Mouse (Mus musculus) kidney, adult 18-20 months (tissue): ENCODE measurements at regions not wholly inside any gene's neighbourhood (a gene's known extent, or its start where the extent isn't known, plus 50 kb on each side); places are given as distances from the start of the nearest gene placed in this dataset.

Experiments used
- DNase-seq: peaks from one replicate; pipeline ENCODE4 v3.0.0; 2021

- DNase-seq = peak; percentile 25
Observed at GRCm38 (mm10) chr2:174532671-174533363, 59.9 kb upstream of the Prelid3b start.

- no peak for DNase-seq
Observed at GRCm38 (mm10) chr2:174540717-174541116, 67.8 kb upstream of the Prelid3b start.

GRCm38 (mm10) chr2:174547207-174547606, 74.3 kb upstream of the Prelid3b start:
- no peak for DNase-seq

GRCm38 (mm10) chr2:174547701-174548100, 74.8 kb upstream of the Prelid3b start:
- DNase-seq = no peak

- no peak for DNase-seq
Observed at GRCm38 (mm10) chr2:174548776-174549175, 75.9 kb upstream of the Prelid3b start.

GRCm38 (mm10) chr2:174555778-174556177, 82.9 kb upstream of the Prelid3b start:
- no peak for DNase-seq

GRCm38 (mm10) chr2:174561828-174562429, 81.4 kb upstream of the Zfp831 start:
- DNase-seq = no peak

GRCm38 (mm10) chr2:174563917-174564316, 79.4 kb upstream of the Zfp831 start:
- DNase-seq = no peak

- no peak for DNase-seq
Observed at GRCm38 (mm10) chr2:174564817-174565216, 78.5 kb upstream of the Zfp831 start.

- DNase-seq = no peak
Observed at GRCm38 (mm10) chr2:174565891-174566290, 77.4 kb upstream of the Zfp831 start.

GRCm38 (mm10) chr2:174566752-174567151, 76.6 kb upstream of the Zfp831 start:
- DNase-seq = no peak

GRCm38 (mm10) chr2:174574804-174575507, 68.4 kb upstream of the Zfp831 start:
- no peak for DNase-seq

- DNase-seq = no peak
Observed at GRCm38 (mm10) chr2:174575546-174575945, 67.8 kb upstream of the Zfp831 start.

- no peak for DNase-seq
Observed at GRCm38 (mm10) chr2:174580906-174581703, 62.2 kb upstream of the Zfp831 start.

GRCm38 (mm10) chr2:174584272-174584671, 59.1 kb upstream of the Zfp831 start:
- no peak for DNase-seq
